Mouse (Mus musculus) hindlimb bud, embryonic 11.5 days (tissue): Measurements from ENCODE around the gene Chd2.
"Not testable (repeated sequence)": the region's sequence is repeated elsewhere in the genome, so short reads cannot be mapped to it uniquely, and the experiment has no call there.

Source experiments
- DNase-seq: peaks from one replicate; pipeline ENCODE4 v3.0.0-alpha.2; 2012; ENCODE audit warnings: low read depth, low spot score; ENCODE audit errors: extremely low spot score

Chd2 gene

DNA sequence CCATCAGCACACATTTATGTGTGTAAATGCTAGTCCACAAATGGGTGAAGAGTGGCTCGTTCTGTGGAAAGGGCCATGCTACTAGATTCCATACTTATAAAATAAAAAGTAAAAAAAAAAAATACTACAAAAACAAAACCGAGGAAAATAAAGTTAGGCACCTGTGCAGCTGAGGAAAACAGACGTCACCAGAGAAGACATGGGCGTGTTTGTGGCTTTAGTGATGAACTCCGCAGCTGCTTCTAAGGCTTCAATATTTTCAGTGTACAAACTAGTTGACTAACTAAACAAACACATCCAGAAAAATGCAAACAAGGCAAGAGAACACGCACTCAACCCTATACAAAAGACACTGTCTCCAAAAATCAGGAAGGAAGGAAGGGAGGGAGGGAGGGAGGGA lies 18.4 kb downstream of the Chd2 start:
- DNase-seq, result no peak

DNA sequence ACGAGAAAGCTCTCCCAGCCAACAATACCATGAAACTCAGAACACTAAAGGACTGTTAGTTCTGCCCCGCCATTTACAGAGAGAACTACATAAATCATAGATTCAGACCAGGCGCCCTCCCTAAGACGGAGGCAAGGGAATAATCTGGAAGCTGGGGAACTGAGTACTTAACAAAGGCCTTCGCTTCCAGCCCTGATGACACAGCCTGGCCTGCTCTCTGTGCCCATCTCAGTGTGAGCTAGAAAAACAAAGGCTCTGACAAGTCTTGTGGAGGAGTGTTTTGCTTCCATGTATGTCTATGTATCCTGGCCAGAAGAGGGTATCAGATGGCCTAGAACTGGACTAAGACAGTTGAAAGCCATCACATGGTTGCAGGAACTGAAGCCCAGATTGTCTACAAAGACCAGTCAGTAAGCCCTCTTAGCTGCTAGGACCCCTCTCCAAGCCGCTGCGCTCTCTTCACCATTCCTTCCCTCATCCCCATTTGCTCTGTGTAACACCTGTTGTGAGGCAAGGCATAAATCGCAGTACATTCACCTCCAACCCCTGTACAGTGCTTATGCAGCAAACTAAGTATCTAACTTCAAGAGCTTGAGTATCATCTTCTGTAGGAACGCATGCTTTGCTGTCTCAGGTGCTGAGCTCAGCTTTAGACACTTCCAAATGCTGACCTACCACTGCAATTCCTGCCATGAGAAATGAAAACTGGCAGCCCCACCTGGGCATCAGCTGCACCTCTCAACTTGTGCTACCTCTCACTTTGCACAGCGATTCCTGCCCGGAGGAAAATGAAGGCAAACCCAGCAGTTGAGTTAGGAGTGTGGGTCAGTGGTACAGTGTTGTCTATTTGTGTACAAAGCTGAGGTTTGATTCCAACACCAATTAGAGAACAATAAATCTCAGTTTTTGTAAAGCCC lies 20.1 kb downstream of the Chd2 start:
- DNase-seq, result no peak

DNA sequence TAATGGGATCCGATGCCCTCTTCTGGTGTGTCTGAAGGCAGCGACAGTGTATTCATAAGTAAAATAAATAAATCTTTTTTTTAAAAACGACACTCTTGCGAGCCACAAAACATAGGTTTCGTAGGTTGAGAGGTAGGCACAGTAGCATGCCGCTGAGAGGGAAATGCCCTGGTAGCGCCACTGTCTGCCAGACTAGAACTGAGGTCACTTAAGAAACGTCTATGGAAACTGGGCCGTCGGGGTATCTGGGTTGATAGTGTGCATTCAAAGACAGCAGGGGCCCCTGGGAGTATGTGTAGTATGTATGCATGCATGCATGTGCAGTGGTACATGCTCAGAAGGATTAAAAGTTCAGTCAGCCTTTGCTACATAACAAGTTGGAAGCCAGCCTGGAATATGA lies 21.4 kb downstream of the Chd2 start:
- no peak for DNase-seq

DNA sequence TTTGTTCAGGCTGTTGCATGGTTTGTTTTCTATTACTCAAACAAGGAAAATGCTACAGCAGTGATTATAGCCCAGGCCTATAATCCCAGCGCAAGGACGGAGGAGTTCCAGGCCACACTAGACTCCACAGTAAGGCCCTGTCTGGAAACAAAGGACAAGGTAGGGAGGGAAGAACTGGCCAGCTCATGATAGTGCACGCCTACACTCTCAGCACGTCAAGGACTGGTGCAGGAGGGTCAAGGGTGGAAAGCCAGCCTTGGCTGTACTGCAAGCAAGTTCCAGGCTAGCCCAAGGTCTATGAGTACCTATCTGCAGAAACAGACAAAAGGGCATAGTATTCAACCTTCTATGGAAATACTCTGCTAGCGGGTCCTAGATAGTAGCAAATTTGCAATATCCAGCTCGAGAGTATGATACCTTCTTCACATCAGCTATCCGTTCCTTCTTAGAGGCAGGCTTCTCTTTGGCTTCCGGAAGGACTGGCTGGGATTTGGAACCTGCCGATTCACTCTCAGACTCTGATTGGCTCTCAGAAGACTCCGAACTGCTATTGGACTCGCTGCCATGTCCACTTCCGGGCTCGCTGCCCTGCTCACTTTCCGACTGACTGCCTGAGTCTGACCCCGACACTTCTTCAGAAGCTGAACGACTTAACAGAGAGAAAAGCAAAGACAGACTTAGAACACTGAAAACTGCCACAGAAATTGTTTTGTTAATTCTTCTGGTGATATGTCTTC lies 22.4 kb downstream of the Chd2 start:
- DNase-seq, result no peak

DNA sequence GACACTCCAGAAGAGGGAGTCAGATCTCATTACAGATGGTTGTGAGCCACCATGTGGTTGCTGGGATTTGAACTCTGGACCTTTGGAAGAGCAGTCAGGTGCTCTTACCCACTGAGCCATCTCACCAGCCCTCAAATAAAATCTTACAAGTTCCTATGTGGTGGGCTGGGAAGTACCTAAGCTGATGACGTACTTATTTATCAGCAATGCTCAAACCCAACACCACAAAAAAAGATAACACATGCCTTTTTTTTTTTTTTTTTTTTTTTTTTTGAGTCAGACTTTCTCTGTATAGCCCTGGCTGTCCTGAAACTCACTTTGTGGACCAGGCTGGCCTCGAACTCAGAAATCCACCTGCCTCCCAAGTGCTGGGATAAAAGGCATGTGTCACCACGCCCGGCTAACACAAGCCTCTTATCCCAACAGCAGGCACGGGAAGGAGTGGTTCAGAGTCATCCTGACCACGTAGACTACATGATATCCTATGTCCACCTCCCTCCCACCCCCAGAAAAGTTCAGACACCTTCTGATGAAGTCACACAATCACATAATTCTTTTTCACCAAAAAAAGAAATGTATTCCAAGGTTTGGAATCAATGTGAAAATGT lies 23.2 kb downstream of the Chd2 start:
- DNase-seq, result not testable (repeated sequence)

DNA sequence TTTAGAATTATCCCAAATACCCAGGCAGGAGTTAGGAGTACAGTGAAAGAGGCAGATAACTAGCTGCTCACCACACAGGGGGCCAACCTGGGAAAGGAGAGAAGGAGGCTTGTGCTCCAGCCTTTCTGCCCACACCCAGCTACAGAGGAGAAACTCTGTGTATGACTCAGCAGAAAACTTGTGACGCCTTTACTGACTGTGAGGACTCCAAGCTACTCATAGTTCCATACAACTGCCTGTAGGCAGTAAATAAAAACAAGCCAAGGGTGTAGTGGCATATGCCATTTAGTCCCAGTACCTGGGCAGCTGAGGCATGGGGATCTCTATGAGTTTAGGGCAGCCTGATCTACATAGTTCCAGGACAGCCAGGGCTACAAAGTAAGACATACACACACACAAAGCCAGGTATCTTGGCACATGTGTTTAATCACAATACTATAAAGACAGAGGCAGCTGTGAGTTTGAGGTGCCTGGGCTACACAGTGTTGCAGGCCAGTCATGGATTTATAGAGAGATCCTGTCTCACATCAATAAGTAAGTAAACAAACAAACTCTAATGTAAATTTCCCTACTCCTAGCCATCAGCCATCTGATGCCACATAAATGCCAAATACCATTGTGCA lies 24.1 kb downstream of the Chd2 start:
- DNase-seq, result no peak

DNA sequence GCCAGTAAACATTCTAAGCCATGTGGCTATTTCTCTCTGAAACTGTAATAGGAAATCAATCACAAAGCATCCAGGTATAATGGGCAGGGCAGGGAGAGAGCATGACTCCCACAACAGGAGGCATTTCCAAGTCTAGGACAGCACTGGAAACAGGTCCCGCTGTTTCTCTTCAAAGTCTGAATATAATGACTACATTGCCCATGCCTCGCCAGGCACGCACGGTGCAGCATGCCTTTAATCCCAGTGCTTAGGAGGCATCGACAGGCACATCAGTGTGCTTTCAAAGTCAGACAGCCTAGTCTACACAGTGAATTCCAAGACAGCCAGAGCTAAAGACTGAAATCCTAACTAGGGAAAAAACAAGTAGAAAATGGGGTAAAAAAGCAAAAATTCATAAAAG lies 24.8 kb downstream of the Chd2 start:
- no peak for DNase-seq

DNA sequence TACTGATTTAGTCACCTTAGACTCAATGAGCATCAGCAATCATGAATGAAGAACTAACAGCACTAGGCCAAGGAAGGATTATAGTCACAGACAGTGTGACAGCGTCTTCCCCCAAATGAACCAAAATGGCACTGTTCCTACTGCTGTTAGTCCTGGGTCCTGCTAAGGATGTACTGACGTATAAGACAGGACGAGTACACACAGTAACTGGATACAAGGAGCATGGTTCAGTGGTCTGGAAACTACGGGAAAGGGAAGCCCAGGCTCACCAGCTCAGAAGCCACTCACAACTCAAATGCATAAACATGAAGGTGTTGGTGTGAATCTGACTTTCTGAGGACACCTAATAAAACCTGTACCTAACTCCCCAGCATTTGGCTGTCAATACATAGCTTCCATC lies 27.1 kb downstream of the Chd2 start:
- no peak for DNase-seq

DNA sequence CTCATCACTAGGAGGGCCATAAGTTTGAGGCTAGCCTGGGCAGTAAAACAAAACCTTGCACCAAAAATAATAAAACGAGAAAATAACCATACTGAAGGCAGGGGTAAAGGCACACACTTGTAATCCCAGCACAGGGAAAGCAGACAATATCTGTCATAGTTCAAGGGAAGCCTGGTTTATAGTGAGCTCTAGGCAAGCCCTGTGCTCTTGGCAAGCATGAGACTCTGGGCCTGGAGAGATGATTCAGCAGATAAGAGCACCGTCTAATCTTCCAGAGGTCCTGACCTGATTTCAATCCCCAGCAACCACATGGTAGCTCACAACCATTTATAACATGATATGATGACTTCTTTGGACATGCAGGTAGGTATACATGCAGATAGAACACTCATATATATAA lies 29.2 kb downstream of the Chd2 start:
- DNase-seq, result no peak

DNA sequence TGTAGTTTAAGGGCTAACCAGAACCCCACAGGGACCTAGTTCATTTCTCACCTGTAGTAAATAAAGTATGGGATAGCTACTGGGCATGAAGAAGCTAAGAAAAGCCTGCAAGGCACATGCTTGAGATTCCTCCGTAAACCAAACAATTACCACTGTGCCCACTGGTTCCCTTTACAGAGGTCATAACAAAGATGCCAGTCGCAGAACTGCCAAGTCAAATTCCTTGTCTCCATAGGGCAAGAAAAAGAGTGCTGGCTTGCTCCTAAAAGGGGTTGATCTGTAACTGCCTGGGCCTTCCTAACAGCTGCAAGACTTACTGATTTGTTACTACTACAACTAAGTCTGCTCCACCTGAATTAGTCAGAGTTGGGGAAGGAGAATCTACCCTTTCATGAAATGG lies 32.9 kb downstream of the Chd2 start:
- no peak for DNase-seq

DNA sequence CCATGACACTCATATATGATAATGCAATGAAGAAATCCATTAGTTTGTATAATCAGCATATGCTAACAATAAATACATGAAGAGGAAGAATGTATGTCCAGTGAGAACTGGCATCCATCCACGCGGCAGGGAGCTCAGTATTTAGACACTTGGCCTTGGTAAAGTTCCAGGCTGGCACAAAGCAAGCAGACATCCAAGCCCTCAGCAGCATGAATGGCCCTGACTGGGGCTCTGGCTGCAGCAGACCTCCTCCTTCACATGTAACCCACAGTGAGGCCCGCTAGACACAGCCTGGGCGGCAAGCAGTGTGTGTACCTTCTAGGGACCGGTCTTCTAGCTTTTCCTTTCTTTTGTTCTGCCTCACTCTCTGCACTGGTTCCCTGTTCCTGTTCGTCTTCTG lies 34.1 kb downstream of the Chd2 start:
- DNase-seq, result no peak

DNA sequence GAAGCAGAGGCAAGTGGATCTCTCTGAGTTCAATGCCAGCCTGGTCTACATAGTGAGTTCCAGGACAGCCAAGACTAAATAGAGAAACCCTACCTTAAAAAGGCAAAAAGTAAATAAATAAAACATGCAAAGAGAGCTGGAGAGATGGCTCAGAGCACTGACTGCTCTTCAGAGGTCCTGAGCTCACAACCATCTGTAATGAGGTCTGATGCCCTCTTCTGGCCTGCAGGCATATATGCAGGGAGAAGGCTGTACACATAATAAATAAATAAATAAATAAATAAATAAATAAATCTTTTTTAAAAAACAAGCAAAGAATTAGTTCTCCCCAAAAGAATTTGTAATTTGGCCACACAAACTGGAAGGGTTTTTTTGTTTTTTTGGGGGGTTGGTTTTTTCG lies 34.8 kb downstream of the Chd2 start:
- DNase-seq, result no peak

DNA sequence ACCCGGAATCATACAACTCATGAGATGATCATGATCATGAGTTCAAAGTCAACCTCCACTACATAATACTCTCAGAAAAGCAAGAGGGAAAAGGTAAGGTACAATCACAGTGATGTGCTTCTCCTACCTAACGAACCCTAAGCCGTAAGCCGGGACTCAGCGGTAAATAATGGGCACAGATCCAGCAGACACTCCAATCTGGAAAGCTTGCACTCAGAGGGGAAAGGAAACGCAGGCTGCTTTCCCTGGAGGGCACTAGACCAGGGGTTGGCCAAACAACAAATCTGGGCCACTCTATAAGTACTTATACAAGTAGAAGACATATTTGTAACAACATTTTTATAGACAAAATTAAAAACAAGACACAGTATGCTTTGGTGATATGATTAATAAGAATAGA lies 36.4 kb downstream of the Chd2 start:
- DNase-seq, result no peak

DNA sequence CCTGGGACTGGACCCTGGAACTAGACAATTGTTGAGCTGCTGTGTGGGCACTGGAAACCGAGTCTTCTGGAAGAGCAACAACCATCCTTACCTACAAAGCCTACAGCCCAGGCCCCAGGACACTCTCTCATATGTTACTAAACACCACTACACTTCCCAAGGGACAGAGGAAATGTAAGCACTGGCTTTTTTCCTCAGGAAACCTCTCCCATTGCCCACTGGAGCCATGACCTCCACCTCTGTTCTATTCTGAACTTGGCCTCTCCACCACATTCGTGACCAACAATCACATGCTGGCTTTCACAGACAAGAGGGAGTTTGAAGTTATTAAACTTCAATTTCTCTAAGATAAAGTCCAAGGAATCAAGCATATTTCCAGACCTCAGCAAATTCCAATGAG lies 43.4 kb downstream of the Chd2 start:
- no peak for DNase-seq

DNA sequence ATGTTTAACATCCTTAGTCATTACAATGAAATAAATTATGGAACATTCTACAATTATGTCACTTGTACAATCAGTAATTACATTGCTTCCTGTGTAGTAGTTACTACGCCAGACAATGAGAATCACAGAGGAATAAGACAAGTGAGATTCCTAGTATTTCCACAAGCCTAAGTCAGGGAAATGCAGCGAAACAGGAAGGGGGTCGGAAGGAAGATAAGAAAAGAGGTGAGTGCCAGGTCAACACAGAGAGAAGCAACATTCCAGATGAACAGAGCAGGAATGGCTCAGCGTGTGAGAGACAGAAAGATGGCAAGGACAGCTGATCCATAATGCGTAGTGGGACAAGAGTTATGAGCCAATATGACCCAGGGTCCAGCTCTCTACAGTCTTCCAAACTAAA lies 52.4 kb downstream of the Chd2 start:
- no peak for DNase-seq

DNA sequence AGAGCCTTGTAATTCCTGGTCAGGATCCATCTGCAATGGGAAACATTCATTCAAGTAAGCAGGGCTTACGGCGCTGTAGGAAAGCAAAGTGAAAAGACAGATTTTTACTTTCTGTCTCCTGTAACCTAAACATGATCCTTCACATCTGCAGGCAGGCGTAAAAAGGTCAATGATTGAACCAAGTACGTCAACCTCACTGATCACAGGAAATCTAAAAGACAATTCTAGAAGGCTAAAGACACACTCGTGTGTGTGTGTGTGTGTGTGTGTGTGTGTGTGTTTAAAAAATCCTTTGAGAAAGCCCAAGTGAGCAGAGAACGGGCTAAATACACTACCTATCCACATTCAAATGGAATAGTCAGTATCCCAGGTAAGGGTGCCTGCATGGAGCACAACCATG lies 60.5 kb downstream of the Chd2 start:
- no peak for DNase-seq

DNA sequence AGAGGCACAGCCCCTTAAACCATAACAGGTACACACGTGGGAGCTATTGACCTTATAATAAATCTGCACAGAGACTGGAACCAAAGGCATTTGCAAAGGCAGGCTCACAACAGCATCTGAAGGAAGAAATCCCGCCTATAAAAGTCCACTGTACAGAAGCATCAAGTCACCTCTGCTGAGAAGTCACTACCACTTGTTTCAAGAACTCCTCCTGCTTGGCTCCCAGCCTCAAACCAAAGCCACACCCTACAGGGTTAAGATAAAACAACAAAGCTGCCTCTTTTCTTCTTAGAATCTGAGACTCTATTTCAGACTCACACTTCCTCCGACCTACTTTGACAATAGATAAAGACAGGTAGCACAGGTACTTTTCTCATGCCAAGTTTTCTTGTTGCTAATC lies 62.1 kb downstream of the Chd2 start:
- DNase-seq, result no peak

DNA sequence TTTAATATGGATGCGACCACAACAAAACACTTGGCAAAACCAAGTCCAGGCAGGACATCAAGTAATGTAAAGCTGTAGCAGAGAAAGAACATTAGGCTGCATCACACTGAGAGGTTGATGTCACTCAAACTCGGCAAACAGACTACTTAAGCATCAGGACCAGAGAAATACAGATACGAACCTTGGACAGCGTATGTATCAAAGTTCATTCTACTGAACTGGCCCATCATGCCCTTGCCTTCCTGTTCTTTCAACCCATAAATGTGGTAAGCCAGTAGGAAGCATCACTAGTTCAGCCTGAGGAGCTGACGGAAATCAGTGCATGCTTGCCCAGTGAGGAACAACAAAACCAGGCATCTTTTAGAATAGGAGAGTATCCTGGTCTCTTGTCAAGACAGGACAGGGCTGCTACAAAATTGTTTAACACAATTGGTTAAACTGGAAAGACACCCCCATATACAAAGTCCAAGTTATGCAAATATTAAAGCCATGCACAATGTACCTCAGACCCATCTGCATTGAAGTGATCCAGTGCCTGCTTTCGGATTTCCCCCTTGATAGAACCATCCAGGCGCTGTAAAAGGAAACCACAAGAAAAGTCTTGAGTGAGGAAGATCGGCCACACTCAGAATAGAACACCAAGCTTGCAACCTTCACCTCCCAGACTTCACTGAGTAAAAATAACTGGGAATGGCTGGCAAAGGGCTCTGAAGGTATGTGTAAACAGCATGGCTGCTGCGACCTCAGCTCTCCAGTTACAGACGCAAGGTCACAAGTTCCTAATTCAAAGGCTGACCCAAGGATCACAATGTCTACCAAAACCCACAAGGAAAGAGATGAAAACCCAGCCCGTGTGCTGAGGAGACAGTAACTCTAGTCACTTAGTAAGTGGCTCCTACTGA lies 63.2 kb downstream of the Chd2 start:
- no peak for DNase-seq

DNA sequence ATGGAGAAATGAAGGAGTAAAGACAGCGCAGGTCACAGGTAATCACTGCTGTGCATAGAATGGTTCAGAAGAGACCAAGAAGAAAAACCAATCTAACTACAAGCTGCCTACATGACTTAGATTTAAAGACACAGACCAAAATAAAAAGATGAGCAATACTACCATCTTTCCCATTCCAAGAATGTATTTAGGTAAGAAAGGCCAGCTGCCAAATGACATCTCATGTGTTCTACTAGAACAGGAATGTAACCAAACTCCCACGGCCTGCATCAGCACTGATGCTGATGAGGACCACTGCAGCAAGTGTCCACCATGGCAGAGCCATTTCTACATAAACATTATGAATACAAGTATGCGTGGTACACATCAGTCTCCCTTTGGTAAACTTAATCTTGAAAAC lies 73.9 kb downstream of the Chd2 start:
- DNase-seq, result no peak

DNA sequence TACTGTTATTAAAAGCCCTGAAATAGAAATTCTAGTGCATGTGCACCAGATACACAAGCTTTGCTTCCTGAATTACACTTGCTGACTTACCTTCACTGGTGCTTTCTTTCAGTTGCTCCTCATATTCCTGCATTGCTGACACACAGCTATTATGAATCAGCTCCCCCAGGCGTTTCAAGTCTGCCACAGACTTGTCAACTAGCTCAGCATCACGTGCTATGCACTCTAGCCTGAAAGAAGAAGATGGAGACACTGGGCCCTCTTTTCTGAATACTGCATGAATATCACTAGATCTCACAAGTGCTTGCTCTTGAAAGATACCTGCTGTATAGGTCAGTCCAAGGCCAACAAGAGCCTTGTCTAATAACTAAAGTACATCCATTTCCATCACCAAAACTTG lies 78.1 kb downstream of the Chd2 start:
- no peak for DNase-seq

DNA sequence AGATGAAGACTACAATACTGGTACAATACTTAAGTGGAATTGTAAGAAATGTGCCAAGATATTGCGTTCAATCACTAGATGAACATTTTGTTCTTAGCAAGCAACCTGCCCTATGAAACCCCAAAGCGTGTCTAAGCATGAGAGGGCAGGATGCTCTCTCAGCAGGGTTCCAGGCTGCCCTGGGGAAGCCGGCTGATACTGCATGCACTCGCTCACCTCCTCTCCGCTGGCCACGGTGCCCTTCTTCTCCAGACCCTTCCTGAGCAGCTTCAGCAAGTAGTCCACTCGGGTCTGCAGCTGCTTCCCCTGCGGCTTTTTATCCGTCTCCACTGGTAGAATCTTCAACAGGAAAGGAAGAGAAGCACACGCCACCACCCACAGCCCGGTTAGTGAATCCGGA lies 87.5 kb downstream of the Chd2 start:
- no peak for DNase-seq
